Mouse (Mus musculus) B cell, adult 2 months (primary cell): ENCODE measurements at regions not wholly inside any gene's neighbourhood (a gene's known extent, or its start where the extent isn't known, plus 50 kb on each side); places are given as distances from the start of the nearest gene placed in this dataset.

Source experiments
- DNase-seq, 2 experiments: peaks; one replicate each; pipeline ENCODE4 v3.0.0; 2022

DNA sequence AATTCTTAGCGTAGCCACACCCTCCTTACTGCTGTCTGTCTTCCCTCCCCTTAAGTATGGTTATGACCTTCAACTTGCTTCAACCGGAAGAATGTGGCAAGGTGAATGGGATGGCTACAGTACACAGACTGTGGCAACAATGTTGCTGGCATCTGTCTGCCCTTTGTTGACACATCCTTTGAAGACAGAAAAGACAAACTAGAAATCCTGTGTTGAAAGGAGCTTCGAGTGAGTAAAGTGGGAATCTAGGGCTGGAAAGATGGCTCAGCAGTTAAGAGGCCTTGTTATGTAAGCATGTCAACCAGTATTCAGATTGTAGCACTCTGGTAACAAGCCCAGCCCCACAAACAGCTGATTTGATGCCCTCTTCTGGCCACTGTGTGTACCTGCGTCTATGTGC lies 60.2 kb upstream of the Ercc4 start:
- no peak for DNase-seq

DNA sequence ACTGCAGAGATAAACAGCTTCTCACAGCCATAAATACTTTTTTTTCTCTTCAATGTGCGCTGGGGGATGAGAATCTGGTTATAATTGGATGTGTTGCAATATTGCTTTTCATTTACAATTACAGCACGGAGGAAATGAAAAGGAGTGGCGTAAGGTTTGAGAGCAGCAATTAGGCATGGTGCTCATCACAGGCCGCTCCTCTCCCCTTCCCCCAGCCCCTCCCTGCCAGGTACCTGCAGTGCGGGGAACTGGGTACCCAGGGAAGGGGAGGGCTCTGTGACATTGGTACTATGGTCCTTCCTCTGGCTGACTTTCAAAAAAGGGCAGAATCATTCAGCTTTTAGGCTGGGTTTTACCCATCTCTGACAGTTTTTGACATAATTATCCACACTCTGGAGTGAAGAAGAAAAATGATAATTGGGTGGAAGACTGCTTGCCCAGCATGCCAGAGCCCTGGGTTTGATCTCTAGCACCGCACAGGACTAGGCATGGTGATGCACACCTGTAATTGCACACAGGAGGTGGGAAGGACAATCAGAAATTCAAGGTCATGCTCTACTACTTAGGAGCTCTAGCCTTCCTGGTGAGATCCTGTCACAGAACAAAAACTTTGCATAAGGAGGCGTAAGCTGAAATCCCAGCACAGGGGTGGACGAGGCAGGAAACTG lies 59.1 kb upstream of the Ercc4 start:
- DNase-seq = no peak

GRCm38 (mm10) chr16:13054956-13055355 lies 54.5 kb upstream of the Ercc4 start:
- DNase-seq = no peak
